Mouse (Mus musculus) neural tube, embryonic 14.5 days (tissue): ENCODE measurements at regions not wholly inside any gene's neighbourhood (a gene's known extent, or its start where the extent isn't known, plus 50 kb on each side); places are given as distances from the start of the nearest gene placed in this dataset.

Source experiments
- ATAC-seq: fragments of 200-750 bp; cut with Nextera tagmentation; 2 replicates; pipeline ENCODE4 v1.8.0; 2017; ENCODE audit warnings: low read depth, mild to moderate bottlenecking, moderate TSS enrichment, moderate library complexity
- H3K27ac ChIP-seq: fragments of 300-500 bp; sonication (generic); 2 replicates; pipeline ENCODE4 v1.5.1; 2014; ENCODE audit warnings: low read depth, mild to moderate bottlenecking, control low read depth, low read length, moderate library complexity, mixed read lengths
- H3K27me3 ChIP-seq: fragments of 300-500 bp; sonication (generic); 2 replicates; pipeline ENCODE4 v1.6.1; 2014; ENCODE audit warnings: low read length; ENCODE audit not compliant: control insufficient read depth, insufficient read depth
- H3K36me3 ChIP-seq: fragments of 300-500 bp; sonication (generic); 2 replicates; pipeline ENCODE4 v1.6.1; 2014; ENCODE audit warnings: low read length, mixed read lengths; ENCODE audit not compliant: control insufficient read depth, insufficient read depth
- H3K4me1 ChIP-seq: fragments of 300-500 bp; sonication (generic); 2 replicates; pipeline ENCODE4 v1.6.1; 2014; ENCODE audit warnings: low read length; ENCODE audit not compliant: control insufficient read depth, insufficient read depth
- H3K4me2 ChIP-seq: fragments of 300-500 bp; sonication (generic); 2 replicates; pipeline ENCODE4 v1.6.1; 2014; ENCODE audit warnings: mild to moderate bottlenecking, low read depth, low read length, control low read depth
- H3K4me3 ChIP-seq: fragments of 300-500 bp; sonication (generic); 2 replicates; pipeline ENCODE4 v1.5.1; 2014; ENCODE audit warnings: low read depth, low read length, control low read depth, mixed read lengths
- H3K9ac ChIP-seq: fragments of 300-500 bp; sonication (generic); replicated peaks from 2 replicates; pipeline ENCODE4 v1.6.1; 2014; ENCODE audit warnings: low read depth, mild to moderate bottlenecking, control low read depth, low read length, mixed read lengths
- H3K9me3 ChIP-seq: fragments of 300-500 bp; sonication (generic); 2 replicates; pipeline ENCODE4 v1.6.1; 2016; ENCODE audit warnings: low read length; ENCODE audit not compliant: control insufficient read depth
- WGBS: fragments of 180-500 bp; shearing (Covaris S2); extraction: QIAGEN DNeasy Blood & Tissue Kit; methylation state at CpG from one replicate; pipeline ENCODE4 v1.1.7; 2014; 5-methylcytosine and 5-hydroxymethylcytosine counted together

- no peak overlapping the region for H3K9ac ChIP-seq
- H3K27ac ChIP-seq, result no peak overlapping the region
- no peak overlapping the region for H3K4me2 ChIP-seq
- no peaks in the 10 kb centered on the region for H3K4me1 ChIP-seq
- H3K9me3 ChIP-seq, result no peaks in the 10 kb centered on the region
- H3K4me3 ChIP-seq, result no peak overlapping the region
- H3K36me3 ChIP-seq, result no peaks in the 10 kb centered on the region
- no peaks in the 10 kb centered on the region for H3K27me3 ChIP-seq
- WGBS, result 89% methylated on average over 2 of the region's 2 CpGs
- ATAC-seq, result no peak
Measured at GRCm38 (mm10) chr6:24233626-24234025, 65.7 kb upstream of the Slc13a1 start.

GRCm38 (mm10) chr6:24220589-24220988 is 52.7 kb upstream of the Slc13a1 start:
- H3K36me3 ChIP-seq, result no peaks in the 10 kb centered on the region
- no peak overlapping the region for H3K4me2 ChIP-seq
- no peak overlapping the region for H3K9ac ChIP-seq
- H3K27me3 ChIP-seq, result no peaks in the 10 kb centered on the region
- ATAC-seq, result no peak
- 85% methylated on average over 1 of the region's 1 CpGs for WGBS
- H3K4me1 ChIP-seq, result no peaks in the 10 kb centered on the region
- H3K9me3 ChIP-seq, result no peaks in the 10 kb centered on the region
- no peak overlapping the region for H3K4me3 ChIP-seq
- H3K27ac ChIP-seq, result no peak overlapping the region

GRCm38 (mm10) chr6:24219882-24220522 is 52.1 kb upstream of the Slc13a1 start:
- no peak overlapping the region for H3K27ac ChIP-seq
- 78% methylated on average over 3 of the region's 3 CpGs for WGBS
- no peak overlapping the region for H3K9ac ChIP-seq
- no peaks in the 10 kb centered on the region for H3K36me3 ChIP-seq
- no peaks in the 10 kb centered on the region for H3K9me3 ChIP-seq
- no peaks in the 10 kb centered on the region for H3K27me3 ChIP-seq
- no peak for ATAC-seq
- H3K4me3 ChIP-seq, result no peak overlapping the region
- H3K4me2 ChIP-seq, result no peak overlapping the region
- H3K4me1 ChIP-seq, result no peaks in the 10 kb centered on the region
